Mouse (Mus musculus) E14TG2a.4 (cell line): ENCODE results near the gene Arntl.
"Not testable (repeated sequence)": the region's sequence is repeated elsewhere in the genome, so short reads cannot be mapped to it uniquely, and the experiment has no call there.

ENCODE experiments used
- H3K27me3 ChIP-seq: 2 replicates; pipeline ENCODE4 v1.6.1; 2014; ENCODE audit warnings: low read length, control low read depth; ENCODE audit not compliant: insufficient read depth
- H3K36me3 ChIP-seq: 2 replicates; pipeline ENCODE4 v1.6.1; 2014; ENCODE audit warnings: low read length, control low read depth; ENCODE audit not compliant: insufficient read depth
- H3K4me1 ChIP-seq: replicated peaks from 2 replicates; pipeline ENCODE4 v1.6.1; 2014; ENCODE audit warnings: low read depth, low read length, control low read depth
- H3K4me3 ChIP-seq: replicated peaks from 2 replicates; pipeline ENCODE4 v1.5.1; 2014; ENCODE audit warnings: mild to moderate bottlenecking, low read length
- H3K9me3 ChIP-seq: 2 replicates; pipeline ENCODE4 v1.6.1; 2014; ENCODE audit warnings: low read length, control low read depth
- CTCF ChIP-seq: conservative IDR thresholded peaks from 2 replicates; pipeline ENCODE4 v1.5.1; 2014; ENCODE audit warnings: low read length
- NANOG ChIP-seq: IDR thresholded peaks from 2 replicates; pipeline ENCODE4 v1.6.1; 2014; ENCODE audit warnings: borderline replicate concordance, low read length, mixed read lengths
- POU5F1 ChIP-seq: IDR thresholded peaks from 2 replicates; pipeline ENCODE4 v1.6.1; 2014; ENCODE audit warnings: low read length, borderline replicate concordance

The Arntl gene

DNA sequence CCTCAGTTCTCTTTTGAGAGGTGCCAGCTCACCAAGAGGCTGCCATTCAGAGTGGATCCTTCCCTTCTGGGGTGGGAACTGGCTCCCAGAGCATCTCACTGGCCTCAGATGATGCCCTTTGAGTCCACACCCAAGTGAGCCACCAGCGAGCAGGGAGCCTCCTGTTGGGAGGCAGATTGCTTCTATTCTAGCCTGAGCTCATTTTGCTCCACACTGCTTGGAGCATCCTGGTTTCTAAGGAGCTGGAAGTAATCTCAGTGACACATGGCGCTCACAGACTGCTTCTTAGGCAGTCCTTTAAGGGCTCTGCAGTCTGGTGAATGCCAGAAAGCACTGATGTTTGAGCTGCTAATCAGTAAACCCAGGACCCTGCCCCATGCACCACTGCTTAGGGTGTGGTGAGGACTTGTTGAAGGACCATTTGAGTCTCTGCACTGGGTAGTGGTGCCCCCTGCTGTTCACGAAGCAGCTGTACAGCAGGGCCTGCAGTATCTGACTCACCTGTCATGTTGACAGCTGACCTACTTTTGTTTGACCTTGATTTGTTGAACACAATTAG is 43.2 kb downstream of the Arntl start:
- Histone ChIP-seq H3K9me3 (no peaks in the 10 kb centered on the region), H3K27me3 (no peaks in the 10 kb centered on the region), H3K4me3 (no peak overlapping the region), H3K36me3 (peaks cover 14% of the 10 kb centered on the region), H3K4me1 (peaks cover 35% of the 10 kb centered on the region)
- no peak for TF ChIP-seq NANOG
- TF ChIP-seq CTCF = peak; percentile 89
- no peak for TF ChIP-seq POU5F1

GRCm38 (mm10) chr7:113251001-113251400 is 43.7 kb downstream of the Arntl start:
- peaks cover 17% of the 10 kb centered on the region for H3K36me3 ChIP-seq
- H3K9me3 ChIP-seq = no peaks in the 10 kb centered on the region
- no peak overlapping the region for H3K4me3 ChIP-seq
- no peak for TF ChIP-seq POU5F1
- no peak for TF ChIP-seq CTCF
- TF ChIP-seq NANOG = no peak
- no peaks in the 10 kb centered on the region for H3K27me3 ChIP-seq
- H3K4me1 ChIP-seq = peaks cover 38% of the 10 kb centered on the region

GRCm38 (mm10) chr7:113251554-113251953 is 44.3 kb downstream of the Arntl start:
- H3K9me3 ChIP-seq = no peaks in the 10 kb centered on the region
- peaks cover 42% of the 10 kb centered on the region for H3K4me1 ChIP-seq
- H3K27me3 ChIP-seq = no peaks in the 10 kb centered on the region
- peaks cover 17% of the 10 kb centered on the region for H3K36me3 ChIP-seq
- TF ChIP-seq POU5F1 (no peak), CTCF (no peak), NANOG (no peak)
- no peak overlapping the region for H3K4me3 ChIP-seq

GRCm38 (mm10) chr7:113253777-113254405 is 46.6 kb downstream of the Arntl start:
- Histone ChIP-seq H3K36me3 (peaks cover 22% of the 10 kb centered on the region), H3K4me1 (peaks cover 54% of the 10 kb centered on the region), H3K27me3 (no peaks in the 10 kb centered on the region), H3K4me3 (no peak overlapping the region), H3K9me3 (no peaks in the 10 kb centered on the region)
- TF ChIP-seq CTCF (no peak), NANOG (no peak), POU5F1 (no peak)

- no peak overlapping the region for H3K4me3 ChIP-seq
- peaks cover 22% of the 10 kb centered on the region for H3K36me3 ChIP-seq
- TF ChIP-seq CTCF (peak; percentile 84), NANOG (no peak)
- H3K27me3 ChIP-seq = no peaks in the 10 kb centered on the region
- no peaks in the 10 kb centered on the region for H3K9me3 ChIP-seq
- peaks cover 54% of the 10 kb centered on the region for H3K4me1 ChIP-seq
These were observed 48.8 kb downstream of the Arntl start for GRCm38 (mm10) chr7:113256046-113256445.

DNA sequence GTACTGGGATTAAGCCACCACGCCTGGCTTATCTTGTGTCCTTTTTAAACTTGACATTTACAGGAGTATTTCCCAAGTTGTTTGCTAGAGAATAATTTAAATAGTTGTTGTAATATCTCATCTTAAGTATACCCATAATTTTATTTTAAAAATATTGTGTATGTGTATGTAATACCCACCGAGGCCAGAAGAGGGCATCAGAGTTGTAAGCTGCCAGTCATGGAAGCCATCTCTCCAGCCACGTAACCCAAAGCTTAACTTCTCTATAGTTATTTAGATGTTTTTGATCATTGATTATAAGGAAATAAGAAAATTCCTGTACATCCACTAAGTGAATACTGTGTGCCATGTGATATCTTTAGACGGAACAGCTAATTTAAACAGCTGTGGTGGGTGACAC is 51.2 kb downstream of the Arntl start:
- Histone ChIP-seq H3K4me3 (no peak overlapping the region), H3K36me3 (peaks cover 22% of the 10 kb centered on the region), H3K4me1 (peaks cover 63% of the 10 kb centered on the region), H3K27me3 (no peaks in the 10 kb centered on the region), H3K9me3 (peaks cover 14% of the 10 kb centered on the region)
- TF ChIP-seq POU5F1 (no peak), NANOG (no peak), CTCF (peak; percentile 50)

GRCm38 (mm10) chr7:113260321-113261167 is 53.3 kb downstream of the Arntl start:
- TF ChIP-seq CTCF (no peak), NANOG (no peak), POU5F1 (no peak)
- peak overlapping the region; percentile 68 for H3K4me3 ChIP-seq
- H3K4me1 ChIP-seq = peaks cover 79% of the 10 kb centered on the region
- H3K9me3 ChIP-seq = peaks cover 14% of the 10 kb centered on the region
- H3K36me3 ChIP-seq = peaks cover 8% of the 10 kb centered on the region; the same call in 1 of the 2 replicates
- no peaks in the 10 kb centered on the region for H3K27me3 ChIP-seq

DNA sequence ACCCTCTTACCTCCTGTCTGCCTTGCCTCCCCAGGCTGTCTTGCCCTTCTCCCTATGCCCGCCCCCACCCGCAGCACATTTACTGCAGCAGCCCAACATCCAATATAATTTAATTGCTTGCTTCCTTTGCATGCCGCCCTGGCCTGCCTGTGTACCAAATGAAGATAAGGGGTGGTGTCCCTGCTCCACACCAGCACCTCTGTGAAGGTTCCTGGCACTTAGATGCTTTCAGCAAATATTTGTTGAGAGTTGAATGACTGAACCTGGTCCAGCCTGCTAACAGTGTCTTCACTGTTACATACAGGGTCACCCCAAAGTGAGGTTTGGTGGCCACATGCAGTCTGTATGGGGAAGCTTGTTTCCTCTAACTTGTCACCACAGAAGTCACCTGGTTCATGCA is 54.4 kb downstream of the Arntl start:
- H3K27me3 ChIP-seq = no peaks in the 10 kb centered on the region
- H3K4me1 ChIP-seq = peaks cover 79% of the 10 kb centered on the region
- peak overlapping the region; percentile 68 for H3K4me3 ChIP-seq
- H3K9me3 ChIP-seq = peaks cover 14% of the 10 kb centered on the region
- TF ChIP-seq NANOG = no peak
- H3K36me3 ChIP-seq = peaks cover 5% of the 10 kb centered on the region; the same call in 1 of the 2 replicates

DNA sequence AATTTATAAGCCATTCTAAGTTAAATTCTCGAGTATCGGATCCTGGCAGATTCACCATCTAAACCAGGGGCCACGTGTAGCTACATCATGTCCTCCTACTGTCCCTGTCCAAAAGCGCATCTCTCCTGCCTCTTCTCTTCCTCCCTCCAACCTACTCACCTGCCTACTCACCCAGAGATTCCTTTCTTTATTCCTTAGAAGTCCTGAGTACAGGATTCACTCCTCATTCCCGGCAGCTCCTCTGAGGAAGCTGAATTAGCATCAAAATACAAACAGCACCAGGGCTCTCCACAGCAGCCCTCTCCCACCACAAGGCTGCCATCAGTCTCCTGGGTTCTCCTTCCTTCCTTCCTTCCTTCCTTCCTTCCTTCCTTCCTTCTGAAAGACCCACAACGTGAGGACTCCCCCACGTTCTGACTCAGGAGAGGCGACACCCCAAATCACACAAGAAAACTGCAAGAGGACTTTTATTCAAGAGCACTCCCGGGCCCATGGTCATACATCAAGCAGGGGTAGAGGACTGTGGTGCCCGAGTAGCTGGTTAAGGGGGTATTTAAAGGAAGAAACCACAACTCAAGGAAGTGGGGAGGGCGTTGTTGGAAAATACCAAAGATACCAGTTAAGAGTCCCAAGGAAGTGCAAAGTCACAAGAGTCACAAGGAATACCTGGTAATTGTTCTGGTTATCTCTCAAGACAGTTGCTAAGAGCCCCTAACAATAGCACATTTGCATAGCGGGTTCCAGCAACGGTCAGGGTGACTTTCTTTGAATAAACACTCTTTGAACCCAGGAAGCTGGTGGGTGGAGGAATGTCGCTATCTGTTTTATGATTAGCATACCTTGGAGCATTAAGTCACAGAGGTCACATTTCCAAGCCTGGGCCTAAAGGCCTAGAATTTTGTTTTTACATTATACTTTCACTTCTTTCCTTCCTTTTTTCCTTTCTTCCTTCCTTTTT is 55.5 kb downstream of the Arntl start:
- peaks cover 14% of the 10 kb centered on the region for H3K9me3 ChIP-seq
- H3K4me3 ChIP-seq = peak overlapping the region; percentile 68
- not testable (repeated sequence) for H3K27me3 ChIP-seq, H3K36me3 ChIP-seq
- peaks cover 77% of the 10 kb centered on the region for H3K4me1 ChIP-seq
